Comparison of ENCODE assay signal across 7 mouse cellular contexts in the genomic region with DNA sequence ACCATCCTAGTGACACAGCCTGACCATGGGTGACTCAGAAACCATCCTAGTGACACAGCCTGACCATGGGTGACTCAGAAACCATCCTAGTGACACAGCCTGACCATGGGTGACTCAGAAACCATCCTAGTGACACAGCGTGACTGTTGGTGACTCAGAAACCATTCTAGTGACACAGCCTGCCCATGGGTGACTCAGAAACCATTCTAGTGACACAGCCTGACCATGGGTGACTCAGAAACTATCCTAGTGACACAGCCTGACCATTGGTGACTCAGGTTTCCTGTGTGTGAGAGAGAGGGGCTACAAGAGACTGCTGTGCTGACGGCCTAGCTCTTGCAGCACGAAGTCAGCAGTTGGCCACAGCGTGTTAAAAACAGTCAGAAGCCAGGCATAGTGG. TPM values are rescaled to one million over a fixed set of nuclear protein-coding genes. Genes with fewer than 3 reads are reported as not detected.
DNase-seq lines count a peak whose midpoint lies in the region; ATAC-seq and TF ChIP-seq lines count a peak whose summit lies in the region.
"Not testable (repeated sequence)": the region's sequence is repeated elsewhere in the genome, so short reads cannot be mapped to it uniquely, and the experiment has no call there.

No protein-coding gene starts in this region.

- H3K4me3 ChIP-seq in MEL (ENCODE audit: control insufficient read depth in 1 of 2, insufficient read depth in 1 of 2, low read depth in 2 of 2, low read length in 2 of 2); bone marrow macrophage, adult 2 months (ENCODE audit: insufficient read depth, low read length): not testable (repeated sequence)

- not testable (repeated sequence) for H3K9me3 ChIP-seq in MEL (replicated peaks; ENCODE audit: insufficient read depth, low read length)

- not testable (repeated sequence) for H3K79me2 ChIP-seq in MEL (ENCODE audit: control insufficient read depth, insufficient read depth, low read length, poor library complexity)

- not testable (repeated sequence) for TF ChIP-seq CTCF in MEL (IDR thresholded peaks at IDR 0.05 in 2 of 3, conservative IDR thresholded peaks at IDR 0.05 in 1 of 3; ENCODE audit: control insufficient read depth in 1 of 3, insufficient read depth in 1 of 3, low read depth in 2 of 3, low read length in 3 of 3, poor library complexity in 1 of 3, severe bottlenecking in 1 of 3); bone marrow macrophage, adult 2 months (IDR thresholded peaks at IDR 0.05; ENCODE audit: low read depth, low read length)

- DNase-seq in 3T3-L1 (ENCODE audit: low read depth, low spot score) (peak; percentile 46), MEL (ENCODE audit: low read depth, low spot score) (peak; percentile 57)
- peak; percentile 62 for DNase-seq in CD4-positive helper T cell, adult 2 months (ENCODE audit: low read depth, low spot score)

- not testable (repeated sequence) for TF ChIP-seq EP300 in MEL (IDR thresholded peaks at IDR 0.05; ENCODE audit: low read depth in 1 of 2, low read length in 2 of 2)

- H3K9ac ChIP-seq in MEL (ENCODE audit: control insufficient read depth, low read depth, low read length, poor library complexity, severe bottlenecking), result not testable (repeated sequence)

- peaks cover 0 to 23% of the 10 kb centered on the region in 2 experiments; a peak in 2 of 4 replicates for H3K36me3 ChIP-seq in MEL (ENCODE audit: control insufficient read depth in 1 of 2, insufficient read depth in 2 of 2, low read length in 2 of 2)

- not testable (repeated sequence) for H3K27ac ChIP-seq in MEL (ENCODE audit: control insufficient read depth, low read depth, low read length)
- H3K27ac ChIP-seq in bone marrow macrophage, adult 2 months (ENCODE audit: insufficient read depth, low read depth, low read length), result peak overlapping the region; percentile 3; the same call in 1 of the 2 replicates

- H3K27me3 ChIP-seq in MEL (ENCODE audit: control insufficient read depth in 1 of 2, insufficient read depth in 2 of 2, low read length in 2 of 2), result not testable (repeated sequence)

- H3K4me1 ChIP-seq in MEL (ENCODE audit: control insufficient read depth in 1 of 2, insufficient read depth in 2 of 2, low read length in 2 of 2), result peaks cover 29 to 54% of the 10 kb centered on the region in 2 experiments
- H3K4me1 ChIP-seq in bone marrow macrophage, adult 2 months (ENCODE audit: control insufficient read depth, insufficient read depth, low read length), result peaks cover 15% of the 10 kb centered on the region

- ATAC-seq in granulocyte monocyte progenitor cell, adult 5-6 weeks (replicated peaks; ENCODE audit: poor library complexity, severe bottlenecking), result peak; percentile 45; the same call in 1 of the 2 replicates
- 0 out of 2 replicates have a peak, but pooled peaks have one; percentile 16 for ATAC-seq in megakaryocyte, adult 5-6 weeks (ENCODE audit: poor library complexity, severe bottlenecking)
- peak; percentile 33; the same call in 1 of the 2 replicates for ATAC-seq in neutrophil, adult 5-6 weeks (ENCODE audit: extremely low read depth, insufficient number of reproducible peaks, low FRiP score, poor library complexity, severe bottlenecking)

- not testable (repeated sequence) for TF ChIP-seq RAD21 in MEL (IDR thresholded peaks at IDR 0.05; ENCODE audit: low read depth, low read length)

- not testable (repeated sequence) for TF ChIP-seq POLR2A in MEL (IDR thresholded peaks at IDR 0.05; ENCODE audit: control insufficient read depth in 1 of 2, insufficient read depth in 1 of 2, low read depth in 1 of 2, low read length in 2 of 2, poor library complexity in 1 of 2); bone marrow macrophage, adult 2 months (IDR thresholded peaks at IDR 0.05; ENCODE audit: borderline replicate concordance, low read depth, low read length)

RNA-seq across cellular contexts. Expression of a gene that starts 53.5 kb away (rescaled TPM):
- total RNA-seq in MEL (2012; rRNA removed), result 35.1 and 39.1 TPM in 2 replicates
- 100 to 1,000 TPM in 1 of 2 experiments, 10 to 100 TPM in 1; 23.3 to 276 TPM for polyA plus RNA-seq in MEL (2012; ENCODE audit: insufficient read depth in 1 of 2, insufficient read length in 2 of 2, low read depth in 1 of 2, low replicate concordance in 2 of 2, missing spikeins in 1 of 2)
- 87.4 and 88.3 TPM in 2 replicates for polyA plus RNA-seq in bone marrow macrophage, adult 2 months (2012; ENCODE audit: insufficient read depth, insufficient read length, missing spikeins)
- total RNA-seq in granulocyte monocyte progenitor cell, adult 5-6 weeks (2014; fragmentation: Nextera tagmentation), result 74.0 and 110 TPM in 2 replicates
- 172 and 330 TPM in 2 replicates for total RNA-seq in granulocyte monocyte progenitor cell, adult 5-6 weeks (2017)
- total RNA-seq in megakaryocyte, adult 5-6 weeks (2015), result 123 and 137 TPM in 2 replicates
- 216 and 248 TPM in 2 replicates for total RNA-seq in megakaryocyte, adult 5-6 weeks (2017)
- 339 and 376 TPM in 2 replicates for total RNA-seq in neutrophil, adult 5-6 weeks (2017)
